Mouse (Mus musculus) cerebellum, adult 9-11 months (tissue): Measurements from ENCODE around the gene Fuca1.
"Not testable (repeated sequence)": the region's sequence is repeated elsewhere in the genome, so short reads cannot be mapped to it uniquely, and the experiment has no call there.

ENCODE experiments used
- DNase-seq: peaks from one replicate; pipeline ENCODE4 v3.0.0; 2022

Gene Fuca1

GRCm38 (mm10) chr4:135958354-135958753 is 37.8 kb downstream of the Fuca1 start:
- peak; percentile 41 for DNase-seq

GRCm38 (mm10) chr4:135960717-135961116 is 40.2 kb downstream of the Fuca1 start:
- DNase-seq = peak; percentile 76

GRCm38 (mm10) chr4:135961709-135962108 is 41.2 kb downstream of the Fuca1 start:
- peak; percentile 44 for DNase-seq

GRCm38 (mm10) chr4:135962198-135962597 is 41.7 kb downstream of the Fuca1 start:
- peak; percentile 58 for DNase-seq

- no peak for DNase-seq
Observed at GRCm38 (mm10) chr4:135962946-135963345, 42.4 kb downstream of the Fuca1 start.

- DNase-seq = peak; percentile 96
Observed at GRCm38 (mm10) chr4:135963457-135964193, 43.1 kb downstream of the Fuca1 start, which contains the start of gene Gale. Gene Gale, plus strand, starts transcription at chr4:135963727.

- peak; percentile 85 for DNase-seq
Observed at GRCm38 (mm10) chr4:135964426-135964825, 43.9 kb downstream of the Fuca1 start.

GRCm38 (mm10) chr4:135965113-135965512 is 44.6 kb downstream of the Fuca1 start:
- peak; percentile 53 for DNase-seq

GRCm38 (mm10) chr4:135966283-135966682 is 45.7 kb downstream of the Fuca1 start:
- peak; percentile 62 for DNase-seq

GRCm38 (mm10) chr4:135967086-135967760 is 46.7 kb downstream of the Fuca1 start:
- DNase-seq = peak; percentile 55

- peak; percentile 58 for DNase-seq
Observed at GRCm38 (mm10) chr4:135968271-135968869, 47.8 kb downstream of the Fuca1 start.

- DNase-seq = peak; percentile 58
Observed at GRCm38 (mm10) chr4:135969070-135969750, 48.7 kb downstream of the Fuca1 start.

GRCm38 (mm10) chr4:135970585-135970984 is 50.0 kb downstream of the Fuca1 start:
- peak; percentile 39 for DNase-seq

GRCm38 (mm10) chr4:135971805-135972555 is 51.4 kb downstream of the Fuca1 start:
- no peak for DNase-seq

- peak; percentile 91 for DNase-seq
Observed at GRCm38 (mm10) chr4:135972556-135972906, 52.0 kb downstream of the Fuca1 start, which contains the start of gene Lypla2. Gene Lypla2, minus strand, starts transcription at chr4:135972626.

GRCm38 (mm10) chr4:135972911-135973811 is 52.6 kb downstream of the Fuca1 start:
- peak; percentile 41 for DNase-seq

- DNase-seq = peak; percentile 32
Observed at GRCm38 (mm10) chr4:135976146-135976545, 55.6 kb downstream of the Fuca1 start.

GRCm38 (mm10) chr4:135980223-135980622 is 59.7 kb downstream of the Fuca1 start:
- not testable (repeated sequence) for DNase-seq

GRCm38 (mm10) chr4:135981524-135982063 is 61.1 kb downstream of the Fuca1 start:
- peak; percentile 54 for DNase-seq

GRCm38 (mm10) chr4:135984556-135984955 is 64.0 kb downstream of the Fuca1 start:
- DNase-seq = no peak

- DNase-seq = no peak
Observed at GRCm38 (mm10) chr4:135985193-135985592, 64.7 kb downstream of the Fuca1 start.
